ENCODE assay signal across 13 mouse cellular contexts in genomic region chr9:40449610-40450416, GRCm38 (mm10).
DNase-seq lines count a peak whose midpoint lies in the region; ATAC-seq lines count a peak whose summit lies in the region.
"Had no signal": no experiment of that assay in that cellular context is flagged by ENCODE, and none has a peak within 500 bp of the region (broad histone marks: within the 10 kb centered on the region; RNA-seq: fewer than 3 reads in every experiment).

No protein-coding gene starts in this region.

- H3K36me3 ChIP-seq in kidney, embryonic 14.5 days (ENCODE audit: control insufficient read depth, insufficient read depth, low read length) = no peaks in the 10 kb centered on the region
- no peaks in the 10 kb centered on the region for H3K36me3 ChIP-seq in forebrain, embryonic 12.5 days (replicated peaks)
- H3K36me3 ChIP-seq: neural tube, embryonic 15.5 days had no signal

- H3K27ac ChIP-seq in kidney, embryonic 14.5 days (ENCODE audit: low read depth, low read length) = no peak overlapping the region
- H3K27ac ChIP-seq in forebrain, embryonic 12.5 days = no peak overlapping the region
- H3K27ac ChIP-seq: neural tube, embryonic 15.5 days had no signal

- H3K9me3 ChIP-seq in kidney, embryonic 14.5 days (ENCODE audit: control insufficient read depth, low read length) = no peaks in the 10 kb centered on the region
- H3K9me3 ChIP-seq in forebrain, embryonic 12.5 days = no peaks in the 10 kb centered on the region
- H3K9me3 ChIP-seq: neural tube, embryonic 15.5 days had no signal

- intact Hi-C loops in left cerebral cortex, postnatal 36 days (cut with DNase I) = loop anchor here (5.0 kb wide), 1 partner anchor 57 kb away; no protein-coding TSS in a partner anchor

- no peak overlapping the region for H3K9ac ChIP-seq in kidney, embryonic 14.5 days (ENCODE audit: low read depth, low read length)
- no peak overlapping the region for H3K9ac ChIP-seq in forebrain, embryonic 12.5 days
- H3K9ac ChIP-seq: neural tube, embryonic 15.5 days had no signal

- no peak for DNase-seq in kidney, postnatal 25 days
- DNase-seq in left cerebral cortex, postnatal 36 days (ENCODE audit: low spot score in 2 of 2) = peak; percentile 60 to 64
- DNase-seq in right cerebral cortex, postnatal 36 days (ENCODE audit: low spot score in 2 of 2) = peak; percentile 52 to 66
- DNase-seq in urinary bladder, postnatal 14 days (ENCODE audit: low spot score) = no peak
- DNase-seq in MN1 (ENCODE audit: low spot score) = no peak
- DNase-seq: kidney, postnatal 14 days; lung, postnatal 14 days had no signal

- ATAC-seq in kidney, embryonic 14.5 days (ENCODE audit: low FRiP score, low TSS enrichment) = 0 out of 2 replicates have a peak, but pooled peaks have one; percentile 40
- peak; percentile 51 for ATAC-seq in activated CD4-positive, CD25-positive, alpha-beta regulatory T cell, adult 4 months
- no peak for ATAC-seq in forebrain, embryonic 12.5 days (ENCODE audit: low FRiP score)

- no peak overlapping the region for H3K4me3 ChIP-seq in kidney, embryonic 14.5 days (ENCODE audit: low read length)
- H3K4me3 ChIP-seq in forebrain, embryonic 12.5 days (replicated peaks) = no peak overlapping the region
- H3K4me3 ChIP-seq: erythroblast, embryonic 14.5 days; neural tube, embryonic 15.5 days had no signal

- no peaks in the 10 kb centered on the region for H3K27me3 ChIP-seq in kidney, embryonic 14.5 days (ENCODE audit: control insufficient read depth, insufficient read depth, low read length)
- H3K27me3 ChIP-seq in forebrain, embryonic 12.5 days = peaks cover 15% of the 10 kb centered on the region

- no peak overlapping the region for H3K4me2 ChIP-seq in kidney, embryonic 14.5 days (replicated peaks; ENCODE audit: low read depth, low read length)
- no peak overlapping the region for H3K4me2 ChIP-seq in forebrain, embryonic 12.5 days
- H3K4me2 ChIP-seq: heart, embryonic 11.5 days; neural tube, embryonic 15.5 days had no signal

- WGBS in kidney, embryonic 14.5 days = 61% methylated on average over 10 of the region's 10 CpGs
- WGBS in forebrain, embryonic 12.5 days = 82% methylated on average over 10 of the region's 10 CpGs

- peaks cover 3% of the 10 kb centered on the region; the same call in 1 of the 2 replicates for H3K4me1 ChIP-seq in kidney, embryonic 14.5 days (ENCODE audit: control insufficient read depth, insufficient read depth, low read length)
- peaks cover 6% of the 10 kb centered on the region; the same call in 1 of the 2 replicates for H3K4me1 ChIP-seq in forebrain, embryonic 12.5 days
- H3K4me1 ChIP-seq: neural tube, embryonic 15.5 days had no signal

Comparison
In these comparisons a context has a peak if more than half of its experiments do, and no peak if none do; other contexts are left out.
1. DNase-seq: peak in left cerebral cortex, postnatal 36 days (2 of 2) and right cerebral cortex, postnatal 36 days (2 of 2); none in kidney, postnatal 25 days (0 of 2), urinary bladder, postnatal 14 days (single experiment) and MN1 (single experiment).